Mouse (Mus musculus) mouse embryonic stem cell (cell line): Measurements from ENCODE around the gene Twnk.

ENCODE experiments used
- in situ Hi-C, 2 experiments: fragments of 300-500 bp; cut with MboI; formaldehyde crosslinking; loops; 1 replicate in 1 of 2; 3 replicates in 1 of 2; pipeline ENCODE4 v1.14.3; 2019 to 2020; ENCODE audit warnings: low sequenced_read_pairs in 2 of 2, low pct_unique_long_range_greater_than_20kb in 1 of 2, mixed read lengths in 1 of 2; ENCODE audit not compliant: unreplicated experiment in 1 of 2

Twnk gene

DNA sequence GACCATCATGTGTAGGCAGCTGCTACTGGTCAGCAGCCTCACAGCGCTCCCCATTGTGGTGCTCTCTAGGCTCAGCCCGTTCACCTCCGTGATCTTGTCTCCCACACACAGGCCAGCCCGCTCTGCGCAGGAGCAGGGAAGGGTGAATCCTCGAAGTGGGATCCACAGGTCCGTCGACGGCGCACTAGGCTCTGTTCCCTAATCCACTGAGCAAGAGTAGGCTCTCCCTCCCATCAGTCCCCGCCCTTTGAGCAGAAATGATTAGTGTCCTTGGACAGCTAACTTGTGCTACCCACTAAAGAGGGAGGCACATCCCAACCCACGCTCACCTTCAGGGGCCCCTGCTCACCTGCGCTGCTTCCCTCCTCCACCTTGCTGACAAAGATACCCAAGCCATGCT lies 34.8 kb downstream of the Twnk start:
- in situ Hi-C loops, result no loop called here

DNA sequence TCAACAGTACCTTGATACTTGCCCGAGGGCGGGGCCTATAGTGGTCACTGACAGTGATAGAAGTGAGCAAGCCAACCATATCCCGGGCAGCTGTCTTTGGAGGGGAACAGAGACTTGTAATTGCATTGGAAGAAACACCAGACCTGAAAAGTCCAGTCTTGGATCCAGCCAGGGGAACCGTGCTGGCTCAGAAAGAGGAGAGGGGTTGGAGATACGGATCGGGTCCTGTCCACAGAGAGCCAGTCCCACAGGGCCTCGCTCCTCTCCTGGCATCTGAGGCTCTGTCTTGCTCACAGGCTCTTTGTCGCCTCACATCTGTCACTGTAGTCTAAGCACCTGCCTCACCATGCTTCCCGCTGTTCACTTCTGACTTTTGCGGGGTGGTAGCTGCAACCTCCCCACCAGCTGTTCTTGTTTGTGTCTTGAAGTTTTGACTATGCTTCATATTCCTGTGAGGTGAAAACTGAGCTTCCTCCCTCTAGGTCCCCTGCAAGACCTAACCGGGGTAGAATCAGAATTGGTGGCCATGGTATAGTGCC lies 39.0 kb downstream of the Twnk start:
- in situ Hi-C loops, result no loop called here

DNA sequence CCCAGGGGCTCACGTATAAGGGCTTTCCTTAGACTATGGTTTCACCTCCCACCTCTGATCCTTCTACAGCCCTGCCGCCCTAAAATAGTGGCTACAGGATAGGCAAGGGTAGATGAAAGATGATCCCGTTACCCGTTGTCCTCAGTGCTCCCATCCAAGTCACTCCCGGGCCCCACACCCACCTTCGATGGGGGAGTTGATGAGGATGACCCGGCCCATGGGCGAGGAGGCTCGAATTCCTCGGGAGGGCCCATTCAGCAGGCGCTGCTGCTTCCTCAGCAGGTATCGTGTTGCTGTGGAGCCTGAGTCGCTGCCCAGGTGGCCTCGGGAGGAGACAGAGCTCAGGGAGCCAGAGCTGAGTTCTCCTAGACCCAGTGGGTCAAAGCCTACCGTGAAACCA lies 39.8 kb downstream of the Twnk start:
- in situ Hi-C loops, result no loop called here

DNA sequence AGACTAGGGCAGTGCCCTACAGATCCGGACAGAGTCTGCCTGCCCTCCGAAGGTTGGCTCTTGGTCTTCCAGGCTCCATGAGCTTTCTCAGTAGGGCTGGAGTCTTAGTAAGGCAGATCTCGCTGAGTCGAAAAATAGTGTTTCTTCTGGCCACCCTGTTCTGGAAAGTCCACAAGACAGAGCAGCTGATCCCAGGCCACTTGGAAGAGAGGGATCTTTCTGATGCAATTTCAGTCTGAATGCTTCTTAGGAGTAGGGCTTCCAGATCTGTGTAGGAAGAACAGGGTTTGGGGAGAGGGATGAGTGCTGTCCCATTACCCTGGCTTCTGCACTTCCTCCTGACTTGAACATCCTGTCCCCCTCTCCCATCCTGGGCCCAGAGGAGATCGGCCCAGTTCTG lies 40.2 kb downstream of the Twnk start, which contains the start of gene Pdzd7:
Gene Pdzd7, minus strand, starts transcription at position 67 of the 400 bp plus-strand sequence.
- in situ Hi-C loops, result no loop called here

DNA sequence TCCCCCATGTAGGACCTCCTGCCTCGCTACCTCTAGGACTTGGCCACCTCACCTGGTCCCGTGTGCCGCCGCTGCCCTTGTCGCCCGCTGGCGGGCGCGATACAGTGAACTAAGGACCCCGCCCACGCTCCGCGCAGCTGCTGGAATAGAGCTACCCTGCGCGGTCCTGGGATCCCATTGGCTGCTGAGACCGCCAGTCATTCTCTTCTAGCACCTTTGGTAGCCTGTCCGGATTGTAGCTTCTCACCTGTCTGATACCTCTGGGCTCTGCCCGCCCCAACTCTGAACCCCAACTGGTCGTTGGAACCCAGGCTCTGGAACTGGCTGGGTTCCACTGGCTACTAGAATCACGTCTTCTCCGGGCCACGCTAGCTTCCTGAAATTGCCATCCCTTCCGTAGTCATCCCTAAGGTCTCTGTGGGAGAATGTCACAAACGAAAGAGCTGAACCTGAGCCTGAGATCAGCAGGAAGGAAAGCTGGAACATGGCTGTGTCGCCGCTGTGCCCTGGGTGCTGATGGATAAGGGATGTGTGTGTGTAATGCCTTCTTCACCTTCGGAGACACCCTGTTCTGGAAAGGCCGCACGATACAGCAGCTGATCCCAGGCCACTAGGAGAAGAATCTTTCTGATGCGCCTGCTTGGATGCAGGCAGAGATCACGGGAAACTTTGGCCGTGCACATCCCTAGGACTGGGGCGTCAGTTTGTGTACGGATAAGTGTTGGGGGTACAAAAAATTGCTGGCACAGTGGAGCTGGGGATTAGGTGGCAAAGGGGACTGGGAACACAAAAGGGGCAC lies 41.3 kb downstream of the Twnk start:
- in situ Hi-C loops, result no loop called here

DNA sequence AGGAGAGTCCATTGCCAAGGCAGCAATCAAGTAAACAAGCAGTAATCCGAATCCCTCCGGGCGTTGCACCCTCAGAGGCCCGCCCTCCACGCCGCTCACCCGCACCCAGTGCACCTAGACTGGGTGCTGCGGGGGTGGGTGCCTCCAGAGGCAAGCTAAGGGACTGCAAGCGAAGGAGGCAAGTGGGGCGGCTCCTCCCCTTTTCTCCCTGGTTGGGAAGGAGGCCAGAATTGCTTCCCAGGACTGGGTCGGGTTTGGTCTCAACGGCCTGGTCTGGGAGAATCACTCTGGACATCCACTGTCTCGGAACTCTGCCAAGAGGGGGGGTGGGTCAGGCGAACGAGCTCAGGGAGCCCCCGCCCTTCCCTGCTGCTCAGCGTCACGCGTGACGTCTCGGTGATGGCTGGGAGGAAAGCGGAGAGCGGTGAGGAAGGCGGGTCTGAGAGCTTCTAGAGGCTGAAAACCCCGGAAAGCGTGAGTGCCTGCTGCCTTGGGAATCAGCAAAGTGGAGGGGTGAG lies 42.0 kb downstream of the Twnk start, which contains the start of gene Sfxn3:
Gene Sfxn3, plus strand, starts transcription at position 87 of the 518 bp plus-strand sequence.
- in situ Hi-C loops, result no loop called here

DNA sequence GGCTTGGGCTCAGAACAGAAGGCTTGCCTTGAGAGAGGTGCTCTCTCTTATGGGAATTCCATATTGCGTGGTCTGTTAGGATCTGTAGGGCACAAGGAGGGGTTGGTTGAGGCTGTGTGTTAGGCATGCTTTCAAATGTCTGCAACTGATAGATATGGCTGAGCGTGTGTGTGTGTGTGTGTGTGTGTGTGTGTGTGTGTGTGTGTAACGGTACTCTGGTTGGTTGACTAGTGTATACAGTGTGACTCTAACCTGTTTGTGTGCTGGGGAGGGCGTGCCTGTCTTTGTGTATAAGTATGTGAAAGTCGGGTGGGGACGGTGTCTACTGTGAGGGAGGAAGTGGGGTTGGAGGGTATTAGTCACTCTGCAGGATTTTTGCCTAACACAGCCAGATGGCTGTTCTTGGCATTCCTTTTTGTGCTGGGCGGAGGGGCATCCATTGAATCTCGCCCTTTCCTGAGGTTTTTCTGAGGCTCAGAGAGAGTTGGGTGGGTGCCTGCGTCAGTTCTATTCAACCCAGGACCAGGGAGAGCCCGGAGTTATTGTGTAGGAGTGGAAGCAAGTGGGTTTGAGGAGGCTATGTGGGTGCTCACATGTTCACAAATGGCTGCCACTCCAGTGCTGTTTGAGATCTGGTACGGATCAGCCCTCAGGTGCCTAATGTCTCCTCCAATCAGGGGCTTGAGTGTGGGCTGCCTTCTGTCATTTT lies 42.6 kb downstream of the Twnk start:
- in situ Hi-C loops, result no loop called here

DNA sequence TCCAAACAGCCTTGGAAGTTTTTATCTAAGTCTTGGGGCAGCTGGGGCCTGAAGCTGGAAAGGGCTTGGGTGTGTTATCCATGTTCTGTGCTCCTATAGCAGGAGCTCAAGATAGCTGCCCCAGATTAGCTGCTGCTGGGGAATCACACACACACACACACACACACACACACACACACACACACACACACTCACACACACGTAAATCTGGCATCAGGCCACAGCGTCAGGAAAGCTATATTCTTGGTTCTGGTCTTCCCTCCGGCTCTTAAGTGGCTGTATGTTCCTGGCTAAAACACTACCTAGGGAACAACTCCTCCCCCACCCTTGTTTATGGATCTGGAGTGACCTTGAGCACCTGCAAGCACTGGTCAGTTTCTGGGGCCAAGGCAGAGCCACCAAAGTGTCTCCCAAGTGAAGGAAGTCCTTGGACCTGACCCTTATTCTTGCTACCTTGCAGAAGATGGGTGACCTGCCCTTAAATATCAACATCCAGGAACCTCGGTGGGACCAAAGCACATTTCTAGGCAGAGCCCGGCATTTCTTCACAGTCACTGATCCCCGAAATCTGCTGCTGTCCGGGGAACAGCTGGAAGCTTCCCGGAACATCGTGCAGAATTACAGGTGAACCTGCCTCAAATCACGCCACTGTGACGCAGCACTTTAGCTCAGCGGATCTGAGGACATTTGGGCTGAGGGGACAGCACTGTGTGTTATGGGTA lies 43.3 kb downstream of the Twnk start:
- in situ Hi-C loops, result no loop called here

DNA sequence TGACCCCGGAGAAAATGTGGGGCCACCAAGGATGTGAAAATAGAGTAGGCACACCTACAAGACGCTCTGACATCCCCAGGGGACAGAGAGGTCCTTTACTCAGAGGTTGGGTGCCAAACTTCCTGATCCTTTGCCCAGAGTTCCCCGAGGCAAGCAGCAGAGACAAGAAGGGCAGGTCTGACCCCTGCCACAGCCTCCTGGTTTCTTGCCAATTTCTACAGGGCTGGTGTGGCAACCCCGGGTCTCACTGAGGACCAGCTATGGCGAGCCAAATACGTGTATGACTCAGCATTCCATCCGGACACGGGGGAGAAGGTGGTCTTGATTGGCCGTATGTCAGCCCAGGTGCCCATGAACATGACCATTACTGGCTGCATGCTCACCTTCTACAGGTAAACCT lies 44.1 kb downstream of the Twnk start:
- in situ Hi-C loops, result no loop called here

DNA sequence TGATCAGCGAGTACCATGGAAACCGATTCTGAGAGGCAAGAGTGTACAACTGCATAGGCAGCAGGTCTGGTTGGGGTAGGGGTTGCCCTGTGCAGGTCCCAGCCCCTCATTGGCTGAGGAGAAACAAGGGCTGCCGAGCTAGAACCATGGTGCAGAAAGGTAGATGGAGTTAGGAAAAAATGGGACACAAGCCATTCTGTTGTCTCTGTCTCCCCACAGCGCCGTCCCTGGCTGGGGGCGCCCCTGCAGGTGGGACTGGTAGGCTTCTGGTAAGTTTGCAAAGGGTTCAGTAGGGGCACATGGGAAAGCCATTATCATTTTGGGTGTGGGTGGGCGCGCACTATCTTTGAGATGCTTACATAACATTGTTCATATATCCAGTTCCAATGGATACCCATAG lies 48.0 kb downstream of the Twnk start:
- in situ Hi-C loops, result no loop called here

DNA sequence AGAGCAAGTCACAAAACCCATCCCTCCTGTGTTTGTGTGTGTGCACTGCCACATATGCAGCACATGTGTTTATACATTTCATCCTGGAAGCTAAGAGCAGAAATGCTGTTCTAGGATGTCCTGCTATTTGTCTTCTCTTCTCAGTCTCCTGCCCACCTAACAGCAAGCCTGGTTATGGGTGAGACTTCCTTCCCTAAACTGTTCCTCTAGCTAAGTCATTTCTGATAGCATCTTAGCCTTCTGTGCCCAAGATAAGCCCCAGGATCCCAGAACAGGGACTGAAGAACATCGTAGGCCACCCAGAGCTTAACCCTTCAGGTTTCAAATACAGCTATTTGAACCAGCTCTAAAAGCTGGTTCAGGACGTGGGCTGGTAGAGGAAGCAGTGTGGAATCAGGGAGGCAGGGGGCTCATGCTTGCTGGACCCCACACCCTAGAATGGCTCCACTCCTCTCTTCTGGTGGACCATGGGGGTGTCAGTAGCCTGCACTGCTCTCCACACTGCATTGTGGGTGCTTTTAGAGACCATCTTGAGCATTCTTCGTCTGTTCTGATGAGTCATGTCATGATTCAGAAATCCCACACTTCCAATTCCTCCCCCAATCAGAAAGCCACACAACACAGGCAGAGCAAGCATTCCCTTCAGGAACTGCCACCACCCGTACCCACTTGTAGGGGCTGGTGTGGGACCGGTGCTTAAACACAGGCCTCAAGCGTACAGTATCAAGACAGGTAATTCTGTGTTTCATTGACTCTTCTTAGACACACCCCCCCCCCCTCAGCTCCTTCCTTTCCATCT lies 49.6 kb downstream of the Twnk start:
- in situ Hi-C loops, result no loop called here

DNA sequence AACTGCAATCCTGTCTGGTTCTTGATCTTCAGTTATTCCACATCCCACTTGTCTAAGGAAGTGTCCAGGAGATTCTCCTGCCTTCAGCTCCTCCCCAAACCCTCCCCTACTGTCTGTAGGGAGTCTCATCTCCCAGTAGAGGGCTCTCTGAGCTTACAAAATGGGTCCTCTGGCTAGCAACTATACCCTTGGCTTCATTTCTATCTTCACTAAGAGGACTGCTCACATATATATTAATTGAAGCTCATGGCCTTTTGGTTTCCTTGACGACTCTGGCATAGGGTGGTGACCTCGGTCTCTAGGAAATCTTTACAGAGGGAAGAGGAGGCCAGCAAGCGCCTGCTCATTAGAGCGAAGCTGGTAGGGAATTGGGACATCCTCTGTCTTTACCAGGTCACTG lies 50.9 kb downstream of the Twnk start:
- in situ Hi-C loops, result no loop called here

DNA sequence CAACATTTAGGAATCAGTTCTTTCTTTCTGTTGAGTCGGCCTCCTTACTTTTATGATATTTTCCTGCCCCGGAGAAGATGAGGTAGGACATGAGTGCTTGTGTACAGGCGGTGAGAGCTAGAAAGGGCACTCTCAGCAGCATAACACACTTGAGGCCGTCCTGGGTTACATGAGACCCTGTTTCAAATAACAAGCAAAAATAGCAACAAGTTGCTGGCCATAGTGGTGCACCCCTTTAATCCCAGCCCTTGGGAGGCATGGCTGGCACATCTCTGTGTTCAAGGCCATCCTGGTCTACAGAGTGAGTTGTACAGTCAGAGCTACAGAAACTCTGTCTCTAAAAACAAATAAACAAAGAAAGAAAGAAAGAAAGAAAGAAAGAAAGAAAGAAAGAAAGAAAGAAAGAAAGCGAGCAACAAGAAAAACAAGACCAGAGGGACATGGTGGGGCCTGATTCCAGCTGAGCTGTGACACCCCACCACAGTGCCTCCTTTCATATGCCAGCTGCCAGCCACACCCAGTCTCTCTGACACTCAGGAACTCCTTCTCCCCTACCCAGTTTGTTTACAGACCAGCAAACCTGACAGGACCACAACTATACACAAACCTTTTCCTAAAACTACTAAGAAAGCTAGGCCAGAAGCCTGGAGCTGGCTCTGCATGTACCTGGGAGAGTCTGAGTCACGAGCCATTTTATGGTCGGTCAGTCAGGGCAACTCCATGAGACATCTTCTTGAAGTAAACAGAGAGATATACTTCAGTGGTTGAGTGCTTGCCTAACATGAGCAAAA lies 51.6 kb downstream of the Twnk start:
- in situ Hi-C loops, result no loop called here

DNA sequence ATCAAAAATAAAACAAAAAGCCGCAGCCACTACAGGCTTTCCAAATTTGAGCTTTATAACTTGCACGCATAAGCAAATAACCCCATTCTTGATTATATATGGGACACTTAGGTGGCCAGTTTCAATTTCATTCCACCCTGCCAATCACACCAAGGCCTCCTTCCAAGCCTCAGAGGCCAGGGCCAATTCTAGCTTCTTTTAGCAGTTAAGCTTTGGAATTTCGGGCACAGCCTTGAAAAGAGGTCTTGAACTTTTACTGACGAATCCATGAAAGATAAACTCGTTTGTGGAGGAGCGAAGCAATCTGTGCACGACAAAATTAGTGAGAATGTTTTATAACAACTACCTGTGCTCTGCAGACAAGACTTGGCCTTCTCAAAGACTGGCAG lies 52.3 kb downstream of the Twnk start:
- in situ Hi-C loops, result no loop called here

DNA sequence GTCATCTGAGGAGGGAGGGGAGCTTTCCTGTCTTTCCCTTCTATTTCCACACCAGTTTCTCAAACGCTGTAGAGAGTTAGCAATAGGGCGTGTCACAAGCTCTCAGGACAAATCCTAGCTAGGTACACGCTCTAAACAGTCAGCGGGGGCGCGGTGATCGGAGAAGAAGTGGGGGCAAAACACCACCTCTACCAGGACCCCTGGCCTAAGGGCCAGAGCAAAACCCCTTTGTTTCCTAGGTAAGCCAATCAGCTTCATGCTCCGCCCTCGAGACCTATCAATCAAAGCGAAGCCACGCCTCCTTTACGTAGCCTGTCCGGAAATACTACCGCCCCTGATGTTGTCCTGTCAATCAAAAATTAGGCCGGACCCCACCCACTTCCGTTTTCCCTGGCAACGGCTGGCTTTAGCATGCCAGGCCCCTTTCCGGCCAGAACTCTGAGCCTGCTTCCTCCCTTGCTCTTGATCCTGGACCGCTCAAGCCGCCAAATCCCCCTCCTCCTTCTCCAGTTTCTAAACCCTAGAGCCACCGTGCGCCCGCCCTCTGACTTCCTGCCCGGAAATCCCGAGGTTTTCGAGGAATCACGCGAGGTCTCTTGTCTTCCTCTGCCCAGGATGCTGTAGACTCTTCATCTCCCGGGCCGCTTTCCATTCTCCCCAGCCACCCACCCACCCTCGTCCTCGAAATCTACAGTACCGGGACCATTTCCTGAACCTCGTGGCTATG lies 52.8 kb downstream of the Twnk start:
- in situ Hi-C loops, result no loop called here

DNA sequence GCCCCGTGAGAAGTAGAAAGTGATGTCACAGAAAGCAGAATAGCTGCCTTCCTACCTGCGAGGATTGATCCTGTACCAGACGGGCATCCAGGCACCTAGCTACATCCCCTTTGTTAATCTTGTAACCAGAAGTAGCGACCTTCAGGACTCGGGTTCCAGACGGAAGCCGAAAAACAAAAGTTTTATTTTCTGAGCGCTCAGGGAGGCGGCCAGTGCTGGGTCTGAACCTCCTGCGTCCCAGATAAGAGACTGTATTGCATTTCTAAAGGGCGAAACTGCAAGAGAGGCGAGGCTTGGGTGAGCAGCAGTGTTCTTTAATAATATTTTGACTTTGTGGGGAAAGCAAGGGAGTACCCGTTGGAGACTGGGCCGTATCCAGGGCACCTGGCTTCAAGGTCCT lies 53.4 kb downstream of the Twnk start:
- in situ Hi-C loops, result no loop called here
